Mouse (Mus musculus) spleen, postnatal 4 days (tissue): ENCODE results near the gene Ankrd33b.

Experiments
- DNase-seq, 2 experiments: peaks; one replicate each; pipeline ENCODE4 v3.0.0; 2022; ENCODE audit warnings: low spot score in 2 of 2

Gene Ankrd33b

DNA sequence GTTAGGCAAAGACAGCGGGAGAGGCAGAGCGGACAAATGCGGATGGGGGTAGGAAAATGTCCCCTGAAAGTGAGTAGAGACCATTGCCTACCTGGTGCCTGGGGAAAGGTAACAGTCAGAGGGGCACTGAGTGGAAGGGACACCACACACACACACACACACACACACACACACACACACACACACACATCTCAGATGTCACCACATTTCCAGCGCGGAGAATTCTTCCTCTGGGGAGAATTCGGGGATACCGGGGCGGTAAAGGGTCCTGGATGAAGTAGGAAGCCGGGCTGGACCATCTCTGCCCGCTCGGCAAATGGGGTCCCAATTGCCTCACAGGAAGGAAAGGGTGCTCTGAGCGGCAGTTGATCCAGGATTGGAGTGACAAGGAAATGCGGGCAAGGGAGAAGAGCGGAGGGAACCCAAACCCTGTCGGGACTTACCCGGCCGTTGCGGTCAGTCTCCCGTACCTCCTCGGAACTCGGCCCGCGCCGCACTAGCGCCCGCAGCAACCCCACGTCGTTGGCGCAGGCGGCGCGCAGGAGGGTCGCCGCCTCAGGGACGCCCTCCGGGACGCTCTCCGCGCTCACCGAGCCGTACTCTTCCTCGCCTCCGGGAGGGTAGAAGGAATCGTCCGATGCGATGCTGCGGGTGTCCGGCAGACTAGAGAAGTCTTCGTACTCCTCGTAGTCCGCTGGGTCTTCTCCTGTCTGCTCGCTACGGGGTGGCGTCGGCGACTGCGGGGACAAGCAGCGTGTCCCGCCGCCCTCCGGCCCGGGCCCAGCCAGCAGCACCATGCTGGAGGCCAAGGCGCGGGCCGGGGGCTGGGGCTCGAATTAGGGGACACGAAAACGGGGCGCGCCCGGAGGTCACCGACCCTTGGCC is 688 bp downstream of the Ankrd33b start:
- no peak for DNase-seq

DNA sequence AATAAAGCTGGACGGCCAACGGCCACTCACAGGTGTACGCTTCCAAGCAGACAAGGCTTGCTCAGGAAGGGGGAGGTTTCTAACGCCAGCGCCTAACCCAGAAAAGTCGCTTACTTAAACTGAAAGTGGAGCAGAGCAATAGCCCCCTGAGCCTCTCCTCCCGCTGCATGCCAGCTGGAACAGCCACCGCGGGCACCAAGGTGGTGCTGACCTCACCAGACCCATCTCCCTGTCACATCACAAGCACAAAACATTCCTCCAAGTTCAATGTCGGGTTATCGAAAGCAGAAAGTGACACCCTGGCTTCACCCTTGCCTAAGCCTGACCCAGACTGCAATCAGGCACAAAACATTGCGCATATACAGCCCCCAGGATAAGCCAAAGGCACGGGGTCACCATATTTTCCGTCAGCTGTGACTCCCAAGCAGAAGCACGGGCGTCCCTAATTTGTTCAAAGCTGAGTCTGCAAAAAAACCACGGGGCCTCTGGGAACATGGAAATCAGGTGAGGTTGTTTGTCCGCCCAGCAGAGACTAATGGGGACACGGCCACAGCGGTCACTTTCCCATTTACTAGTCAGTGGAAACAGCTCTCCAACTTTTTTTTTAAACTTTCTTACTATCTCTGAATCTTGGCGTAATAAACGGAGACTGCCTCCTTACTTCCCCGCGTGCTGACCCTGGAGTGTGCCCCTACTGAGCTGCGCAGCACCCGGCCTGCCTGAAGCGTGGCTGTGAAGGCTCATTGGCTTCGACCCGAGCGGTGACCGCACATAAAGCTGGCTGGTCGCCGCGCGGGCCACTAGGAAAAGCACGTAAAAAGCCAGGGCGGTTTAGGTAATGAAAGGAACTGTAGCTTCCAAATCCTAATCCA is 1.6 kb downstream of the Ankrd33b start:
- no peak for DNase-seq

DNA sequence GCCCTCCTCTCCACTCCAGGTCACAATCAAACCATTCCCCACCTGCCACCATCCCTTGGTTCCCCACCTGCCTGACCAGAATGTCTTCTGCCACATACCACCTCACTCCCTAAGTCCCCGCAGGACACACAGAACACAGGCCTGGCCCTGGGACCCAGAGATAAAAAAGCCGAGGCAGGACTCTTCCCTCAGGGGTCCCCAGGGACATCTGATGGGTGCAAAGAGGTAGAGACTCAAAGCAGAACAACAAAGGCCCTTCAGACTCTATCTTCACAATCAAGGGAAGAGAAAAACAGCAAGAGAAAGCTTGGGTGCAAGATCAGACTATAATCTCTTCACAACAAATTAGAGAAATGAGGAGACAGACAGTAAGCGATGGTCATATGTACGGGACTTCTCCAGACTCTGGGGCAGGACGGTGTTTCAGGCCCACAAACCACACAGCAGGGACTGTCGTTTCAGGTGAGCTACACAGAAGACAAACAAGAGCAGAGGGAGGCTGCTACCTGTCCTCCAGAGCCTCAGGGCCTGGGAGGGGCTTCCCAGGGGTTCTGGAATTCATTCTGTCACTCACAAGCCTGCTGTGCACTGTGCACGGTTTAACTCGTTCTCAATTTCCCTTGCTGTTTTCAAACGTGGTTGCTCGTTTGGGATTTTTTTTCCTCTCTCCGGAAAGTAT is 2.3 kb downstream of the Ankrd33b start:
- no peak for DNase-seq

DNA sequence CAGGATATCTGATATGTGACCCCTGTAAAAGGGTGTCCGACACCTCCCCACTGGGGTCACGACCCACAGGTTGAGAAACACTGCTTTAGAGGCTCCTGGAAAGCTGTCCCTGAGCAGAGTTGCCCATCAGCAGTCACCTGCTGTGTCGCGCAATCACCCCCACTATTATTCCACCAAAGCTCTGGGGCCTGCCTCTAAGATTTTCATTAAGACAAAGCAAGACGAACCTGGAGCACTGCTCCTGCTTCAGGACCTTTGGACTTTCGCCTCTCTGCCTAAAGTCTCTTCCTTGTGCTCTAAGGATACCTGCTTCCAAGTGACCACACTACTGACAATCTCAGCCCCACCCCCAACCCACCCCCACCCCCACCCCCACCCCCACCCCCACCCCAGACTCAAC is 3.1 kb downstream of the Ankrd33b start:
- DNase-seq = no peak

DNA sequence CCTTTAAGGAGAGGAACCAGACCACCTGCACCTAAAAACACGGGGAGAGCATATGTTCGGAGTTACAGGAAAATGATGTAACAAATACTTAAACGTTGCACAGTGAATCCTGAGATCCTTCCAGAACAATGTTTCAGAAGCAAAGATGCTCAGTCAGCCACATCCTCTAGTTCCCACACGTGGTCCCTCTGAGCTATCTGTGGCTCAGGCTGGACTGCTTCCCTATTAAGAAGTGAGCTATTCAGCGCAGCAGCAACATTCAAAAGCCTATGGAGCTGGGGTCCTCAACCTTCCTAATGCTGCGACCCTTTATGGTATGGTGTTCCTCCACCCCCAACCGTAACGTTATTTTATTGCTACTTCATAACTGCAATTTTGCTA is 3.6 kb downstream of the Ankrd33b start:
- no peak for DNase-seq

DNA sequence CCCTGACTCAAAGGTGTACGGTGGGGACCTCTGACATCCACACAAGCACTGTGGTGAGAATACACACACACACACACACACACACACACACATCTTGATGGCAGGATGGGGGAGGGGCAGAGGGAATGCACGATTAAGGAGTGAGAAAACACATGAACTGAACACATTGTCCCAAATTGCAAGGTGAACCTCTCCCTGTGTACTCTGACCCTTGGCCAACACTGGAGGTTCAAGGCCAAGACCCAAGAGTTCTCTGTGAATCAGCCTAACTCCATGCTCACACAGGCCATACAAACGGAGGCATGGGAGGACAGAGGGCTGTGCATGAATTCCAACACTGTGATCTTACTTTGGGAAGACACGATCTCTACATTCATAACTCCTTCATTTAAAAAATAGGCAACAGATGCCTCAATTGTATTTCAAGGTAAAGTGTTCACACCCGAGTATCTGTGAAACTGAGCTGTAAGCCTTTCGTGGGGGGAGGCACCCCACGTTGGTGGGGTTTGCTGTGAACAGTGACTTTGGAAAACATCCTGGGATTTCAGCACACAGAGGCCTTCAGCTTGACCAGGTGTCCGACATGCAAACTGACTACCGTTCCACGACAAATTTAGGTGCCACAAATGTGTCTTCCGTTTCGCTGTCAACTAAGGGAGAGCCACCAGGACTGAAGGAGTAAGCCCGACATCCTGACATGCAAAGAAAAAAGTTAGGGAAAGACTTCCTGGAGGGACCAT is 4.1 kb downstream of the Ankrd33b start:
- DNase-seq = no peak

DNA sequence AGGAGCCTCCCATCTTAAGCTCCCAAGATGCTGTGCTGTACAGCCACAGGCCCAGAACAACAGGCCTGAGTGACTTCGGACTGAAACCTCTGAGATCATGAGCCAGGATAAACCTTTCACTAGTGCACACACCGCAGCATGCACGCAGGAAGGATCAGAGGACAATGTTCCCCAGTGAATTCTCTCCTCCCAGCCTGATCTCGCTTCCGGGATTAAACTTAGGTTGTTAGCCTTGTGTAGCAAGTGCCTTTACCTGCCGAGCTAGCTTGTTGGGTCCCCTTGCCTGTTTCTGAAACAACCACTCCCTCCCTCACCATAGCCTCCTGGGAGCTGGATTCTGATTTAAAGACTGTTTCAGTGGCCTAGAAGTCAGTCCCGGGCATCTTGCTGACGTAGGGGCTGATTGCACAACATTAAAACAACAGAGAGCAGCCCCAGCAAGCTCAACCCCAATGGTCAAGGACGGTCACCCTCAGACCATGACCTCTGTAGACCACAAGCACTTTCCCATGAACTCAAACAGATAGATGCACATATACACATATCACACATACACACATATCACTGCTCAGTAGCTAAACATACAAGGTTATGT is 6.2 kb downstream of the Ankrd33b start:
- no peak for DNase-seq

DNA sequence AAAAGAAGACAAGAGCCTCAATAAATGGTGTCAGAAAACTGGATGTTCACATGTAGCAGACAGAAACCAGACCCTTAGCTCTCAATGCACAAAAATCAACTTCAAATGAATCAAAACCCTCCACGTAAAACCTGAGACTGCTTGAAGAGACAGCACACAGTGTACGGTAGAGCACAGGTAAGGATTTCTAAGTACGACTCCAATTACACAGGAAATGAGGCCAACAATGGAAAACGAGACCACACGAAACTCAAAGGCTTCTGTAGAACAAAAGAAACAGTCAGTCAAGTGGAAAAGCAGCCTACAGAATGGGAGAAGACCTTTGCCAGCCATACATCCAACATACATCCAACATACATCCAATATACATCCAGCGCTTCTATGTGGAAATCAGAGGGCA is 6.9 kb downstream of the Ankrd33b start:
- no peak for DNase-seq

DNA sequence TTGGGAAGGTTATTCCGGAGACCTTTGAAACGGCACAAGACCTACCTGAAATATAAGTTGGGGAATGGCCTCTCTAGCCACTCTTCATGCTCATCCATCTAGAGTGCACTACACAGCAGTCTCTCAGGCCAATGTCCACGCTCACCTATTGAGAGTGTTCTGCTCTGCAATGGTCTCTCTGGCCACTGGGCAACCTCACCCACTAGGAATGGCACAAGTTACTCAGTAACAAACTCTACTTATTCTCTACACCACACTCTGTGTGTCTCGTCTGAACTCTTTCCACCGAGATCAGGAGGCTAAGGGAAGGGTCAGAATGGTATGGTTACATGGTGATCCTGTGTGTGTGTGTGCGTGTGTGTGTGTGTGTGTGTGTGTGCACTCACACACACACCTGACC is 7.7 kb downstream of the Ankrd33b start:
- DNase-seq = no peak

DNA sequence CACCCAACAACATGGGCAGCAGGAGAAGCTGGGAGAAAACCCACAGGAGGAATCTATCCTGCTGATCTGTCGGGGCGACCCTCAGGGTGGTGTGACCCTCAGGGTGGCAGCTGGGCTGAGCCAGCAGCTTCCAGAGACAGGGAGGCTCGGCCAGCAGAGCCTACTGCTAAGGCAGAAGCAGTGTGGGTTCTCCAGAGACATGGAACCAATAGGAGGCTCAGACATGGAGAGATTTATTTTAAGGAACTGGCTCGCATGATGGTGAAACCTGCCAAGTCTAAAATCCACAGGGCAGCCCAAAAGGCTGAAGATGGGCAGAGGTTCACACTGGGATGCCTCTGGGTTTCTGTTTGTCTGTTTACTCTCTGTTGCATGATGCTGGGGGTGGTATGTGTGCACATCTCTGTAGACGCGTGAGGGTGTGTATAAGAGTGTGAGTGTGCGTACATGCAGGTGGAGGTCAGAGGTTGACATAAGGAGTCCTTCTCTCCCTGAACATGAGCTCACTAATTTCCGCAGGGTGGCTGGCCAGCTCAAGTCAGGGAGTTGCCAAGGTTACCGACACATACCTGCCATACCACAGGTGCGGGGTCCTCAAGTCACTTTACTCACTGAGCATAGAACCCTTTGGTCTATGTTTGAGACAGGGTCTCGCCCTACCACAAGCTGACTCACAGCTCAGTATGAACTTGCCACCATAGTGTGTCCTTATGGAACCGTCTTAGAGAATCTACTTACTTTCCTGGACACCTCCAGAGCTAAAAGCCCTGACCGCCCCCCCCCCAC is 14.8 kb downstream of the Ankrd33b start:
- DNase-seq = no peak

DNA sequence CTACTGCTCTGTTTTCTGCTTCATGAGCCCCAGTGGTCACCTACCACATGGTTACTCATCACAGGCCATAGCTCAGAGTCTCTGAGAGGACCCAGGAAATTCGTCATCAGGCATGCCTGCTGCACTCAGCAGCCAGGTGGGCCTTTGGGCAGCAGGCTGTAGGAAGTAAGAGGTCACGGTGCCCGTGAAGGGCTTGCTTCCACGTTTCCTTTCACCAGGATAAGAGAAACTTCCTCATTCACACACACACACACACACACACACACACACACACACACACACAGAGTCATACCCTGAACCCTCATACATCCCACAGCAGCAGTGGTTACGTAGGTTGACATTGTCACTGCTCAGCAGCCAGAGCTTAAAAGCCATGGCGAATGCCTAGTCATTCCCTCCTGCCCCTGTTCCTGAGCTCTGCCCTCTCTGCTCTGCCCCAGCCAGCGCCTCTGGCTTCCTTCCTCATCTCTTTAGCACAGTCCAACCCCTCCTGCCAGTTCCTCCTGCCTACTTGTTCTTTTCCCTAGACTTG is 17.6 kb downstream of the Ankrd33b start:
- DNase-seq = no peak

DNA sequence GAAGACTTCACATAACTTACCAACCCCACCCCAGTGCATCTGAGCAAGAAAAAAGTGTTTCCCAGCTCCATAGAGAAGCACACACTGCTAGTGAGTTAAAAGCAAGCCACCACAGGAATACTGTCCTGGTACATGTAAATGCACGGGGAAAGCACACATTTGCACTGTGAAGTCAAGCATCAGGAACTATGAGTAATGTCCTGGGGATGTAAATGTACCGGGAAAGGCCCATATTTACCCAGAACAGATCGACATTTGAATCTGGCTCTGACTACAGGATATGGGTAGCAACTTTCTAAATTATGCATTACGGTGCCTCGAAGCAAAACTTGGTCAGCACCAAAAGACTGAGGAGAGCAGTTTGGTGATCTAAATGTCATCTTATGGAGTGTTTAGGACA is 18.5 kb downstream of the Ankrd33b start:
- DNase-seq = no peak

DNA sequence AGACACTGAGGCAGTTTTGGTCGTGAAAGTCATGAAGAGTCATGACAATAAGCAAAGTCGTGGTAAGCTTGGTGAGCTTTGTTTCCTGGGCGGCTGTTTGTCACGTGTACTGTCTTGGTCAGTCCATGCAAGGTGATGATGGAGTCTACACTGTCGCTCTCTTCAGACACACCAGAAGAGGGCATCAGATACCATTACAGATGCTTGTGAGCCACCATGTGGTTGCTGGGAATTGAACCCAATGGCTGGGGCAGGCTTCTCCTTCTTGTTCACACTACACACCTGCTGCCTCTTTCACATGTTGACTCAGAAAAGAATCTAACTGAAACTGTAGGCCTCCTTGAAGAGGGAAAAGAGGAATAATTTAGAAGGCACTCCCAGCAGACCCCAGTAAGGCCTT is 19.3 kb downstream of the Ankrd33b start:
- no peak for DNase-seq

DNA sequence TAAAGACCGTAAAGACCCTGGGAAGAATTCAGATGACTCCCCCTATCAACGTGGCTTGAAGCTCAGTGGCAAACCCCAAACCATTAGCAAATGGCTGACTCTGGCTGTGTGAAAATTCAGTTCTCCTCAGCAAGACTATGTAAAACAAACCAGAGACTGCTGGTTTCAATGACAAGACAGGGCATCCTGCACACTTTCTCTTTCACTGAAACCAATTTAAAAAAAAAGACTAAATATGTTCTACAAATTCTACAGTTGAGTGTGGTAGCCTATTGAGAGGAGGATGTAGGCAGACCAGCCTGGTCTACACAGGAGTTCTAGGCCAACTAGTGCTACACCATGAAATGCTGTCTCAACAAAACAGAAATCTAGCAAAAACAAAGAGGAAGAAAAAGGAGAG is 21.0 kb downstream of the Ankrd33b start:
- DNase-seq = no peak

DNA sequence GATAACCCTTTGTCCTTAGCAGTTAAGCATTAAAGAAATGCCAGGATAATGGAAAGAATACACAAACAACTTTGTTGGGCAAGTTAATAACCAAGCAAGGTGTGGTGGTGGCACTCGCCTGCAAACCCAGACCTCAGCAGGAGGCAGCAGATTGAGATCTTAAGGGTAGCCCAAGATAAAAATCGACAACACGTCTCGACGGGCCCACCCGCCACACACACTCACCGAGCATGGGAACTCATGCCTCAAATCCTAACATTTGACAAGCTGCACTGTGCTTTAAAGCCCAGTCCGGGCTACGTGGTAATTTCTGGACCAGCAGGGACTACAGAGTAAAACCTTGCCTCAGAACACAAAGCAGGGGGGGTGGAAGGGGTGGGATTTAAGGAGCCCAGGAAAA is 22.2 kb downstream of the Ankrd33b start:
- no peak for DNase-seq

DNA sequence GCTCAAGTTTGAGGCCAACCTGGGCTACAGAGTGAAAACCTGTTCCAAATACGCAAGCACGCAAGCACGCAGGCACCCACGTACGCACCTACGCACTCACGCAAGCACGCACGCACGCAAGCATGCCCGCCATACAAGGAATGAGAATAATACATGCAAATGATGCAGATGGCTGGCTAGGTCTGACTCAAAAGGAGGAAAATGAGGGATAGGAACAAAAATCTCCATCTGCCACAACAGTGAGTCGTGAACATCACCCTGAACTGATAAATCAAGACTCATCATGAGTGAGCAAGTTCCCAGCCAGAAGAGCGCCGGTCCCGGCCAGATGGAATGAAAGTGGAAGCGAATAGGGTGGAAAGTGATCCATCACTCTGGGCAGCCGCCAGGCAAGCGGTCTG is 22.7 kb downstream of the Ankrd33b start:
- DNase-seq = no peak

DNA sequence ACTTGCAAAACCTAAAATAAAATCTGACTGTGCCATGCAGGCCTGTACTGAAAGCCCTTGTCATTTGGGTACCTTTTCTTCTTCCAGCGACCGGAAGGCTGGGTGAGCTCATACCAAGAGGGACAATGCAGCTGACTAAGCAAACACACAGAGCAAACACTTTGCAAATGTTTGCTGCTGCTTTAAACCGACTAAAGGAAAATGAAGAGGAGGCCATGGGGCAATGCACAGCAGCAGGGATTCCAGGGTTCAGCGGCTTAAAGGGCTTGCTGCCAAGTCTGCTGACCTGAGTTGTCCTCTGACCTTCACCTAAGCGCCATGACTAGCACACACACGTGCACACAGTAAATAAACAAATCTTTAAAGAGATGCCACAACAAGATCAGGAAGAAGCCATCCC is 23.9 kb downstream of the Ankrd33b start:
- no peak for DNase-seq

DNA sequence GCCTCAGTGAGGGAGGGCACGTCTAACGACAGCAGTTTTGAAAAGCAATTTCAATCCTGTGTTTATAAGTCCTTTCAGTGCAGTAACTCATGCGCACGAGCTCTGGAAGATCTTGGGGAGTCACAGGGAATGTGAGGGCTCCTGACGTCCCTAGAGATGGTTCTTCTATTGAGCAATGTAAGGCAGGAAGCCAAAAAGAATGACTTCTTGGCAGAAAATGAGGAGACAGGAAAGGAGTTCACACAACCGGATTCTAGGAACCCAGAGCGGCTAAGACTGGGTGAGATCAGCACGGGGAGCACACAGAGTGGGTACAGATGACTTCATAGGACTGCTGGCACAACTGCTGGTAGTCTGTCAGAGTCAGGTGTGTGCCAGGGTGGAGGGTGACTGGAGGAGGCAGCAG is 25.0 kb downstream of the Ankrd33b start:
- DNase-seq = no peak

DNA sequence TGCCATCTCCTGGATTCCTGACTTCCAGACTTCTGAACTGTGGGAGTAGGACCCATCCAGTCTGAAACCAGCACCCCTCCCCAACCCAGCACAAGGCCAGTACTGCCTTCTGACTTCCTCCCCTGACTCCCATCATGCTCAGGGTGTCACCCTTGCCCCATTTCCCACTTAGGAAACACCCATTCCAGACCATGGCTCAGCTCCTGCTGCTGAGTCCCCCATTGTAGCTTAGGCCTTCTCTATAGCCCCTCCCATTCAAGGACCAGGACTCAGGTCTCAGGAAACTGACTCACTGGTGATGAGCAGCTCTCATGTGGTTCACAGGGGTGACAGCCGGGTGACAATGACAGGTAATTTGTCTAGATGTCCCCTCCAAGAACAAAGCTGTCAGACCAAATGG is 25.5 kb downstream of the Ankrd33b start:
- DNase-seq = no peak

DNA sequence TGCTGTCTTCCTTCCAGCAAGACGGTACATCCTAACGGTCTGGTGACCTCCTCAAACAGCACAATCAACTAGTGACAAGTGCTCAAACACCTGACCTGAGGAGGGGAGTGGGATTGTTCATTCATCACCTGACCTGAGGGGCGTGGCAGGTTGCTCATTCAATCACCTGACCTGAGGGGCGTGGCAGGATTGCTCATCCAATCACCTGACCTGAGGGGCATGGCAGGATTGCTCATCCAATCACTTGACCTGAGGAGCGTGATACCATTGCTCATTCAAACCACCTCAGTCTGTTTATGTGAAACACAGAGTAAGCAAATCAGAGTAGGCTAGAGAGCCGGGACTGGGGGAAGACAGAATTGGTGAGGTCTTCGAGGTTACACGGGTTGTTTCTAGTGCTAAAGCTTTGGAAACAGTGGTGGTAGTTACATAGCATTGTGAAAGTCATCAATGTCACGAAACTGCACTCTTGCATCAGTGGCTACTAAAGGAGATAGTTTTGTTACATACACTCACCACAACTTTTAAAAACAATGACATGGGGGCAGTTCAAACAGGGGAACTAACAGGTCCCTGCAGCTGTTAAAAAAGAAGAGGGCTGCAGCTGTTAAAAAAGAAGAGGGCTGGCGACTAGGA is 28.8 kb downstream of the Ankrd33b start:
- no peak for DNase-seq
